Mouse (Mus musculus) kidney, embryonic 16.5 days (tissue): ENCODE results near the gene Cxcr2. TPM values are rescaled to one million over a fixed set of nuclear protein-coding genes. Genes with fewer than 3 reads are reported as not detected.
A peak's percentile ranks its signal among the peaks of the same experiment; 100 is the strongest.

Experiments used
- ATAC-seq: fragments of 200-750 bp; cut with Nextera tagmentation; 2 replicates; pipeline ENCODE4 v1.8.0; 2017; ENCODE audit warnings: moderate TSS enrichment; ENCODE audit not compliant: low FRiP score, low TSS enrichment
- H3K27ac ChIP-seq: fragments of 300-500 bp; sonication (generic); 2 replicates; pipeline ENCODE4 v1.5.1; 2014; ENCODE audit warnings: low read length
- H3K27me3 ChIP-seq: fragments of 300-500 bp; sonication (generic); 2 replicates; pipeline ENCODE4 v1.6.1; 2014; ENCODE audit warnings: low read length, control low read depth, mixed read lengths; ENCODE audit not compliant: insufficient read depth
- H3K36me3 ChIP-seq: fragments of 300-500 bp; sonication (generic); 2 replicates; pipeline ENCODE4 v1.6.1; 2014; ENCODE audit warnings: low read length, control low read depth, mixed read lengths; ENCODE audit not compliant: insufficient read depth
- H3K4me1 ChIP-seq: fragments of 300-500 bp; sonication (generic); 2 replicates; pipeline ENCODE4 v1.6.1; 2014; ENCODE audit warnings: low read length, control low read depth, mixed read lengths; ENCODE audit not compliant: insufficient read depth
- H3K4me2 ChIP-seq: fragments of 300-500 bp; sonication (generic); replicated peaks from 2 replicates; pipeline ENCODE4 v1.6.1; 2014; ENCODE audit warnings: low read depth, low read length
- H3K4me3 ChIP-seq: fragments of 300-500 bp; sonication (generic); 2 replicates; pipeline ENCODE4 v1.5.1; 2014; ENCODE audit warnings: mild to moderate bottlenecking, low read length
- H3K9ac ChIP-seq: fragments of 300-500 bp; sonication (generic); replicated peaks from 2 replicates; pipeline ENCODE4 v1.6.1; 2014; ENCODE audit warnings: low read length
- H3K9me3 ChIP-seq: fragments of 300-500 bp; sonication (generic); 2 replicates; pipeline ENCODE4 v1.6.1; 2016; ENCODE audit warnings: low read length, control low read depth
- WGBS: fragments of 180-500 bp; shearing (Covaris S2); extraction: QIAGEN DNeasy Blood & Tissue Kit; methylation state at CpG from one replicate; pipeline ENCODE4 v1.1.7; 2014; 5-methylcytosine and 5-hydroxymethylcytosine counted together
- microRNA counts: library from miRNA; unstranded; fragments of <30 nt; microRNA quantifications from one replicate; lab custom pipeline; 2016
- microRNA-seq: library from miRNA; unstranded; fragments of <30 nt; microRNA quantifications from one replicate; pipeline ENCODE4, GENCODE M21; 2016
- polyA plus RNA-seq: library from polyadenylated mRNA; unstranded; fragments of >200 nt; fragmentation: Nextera tagmentation; extraction: Ambion mirVana; gene quantifications from 2 replicates; pipeline ENCODE4 v1.2.1, GENCODE M21; 2015

The Cxcr2 gene
- polyA plus RNA-seq, 1 experiment from 2014 or later, result 0.11 TPM

- Histone ChIP-seq H3K36me3 (no peaks in the 10 kb centered on the region), H3K4me2 (no peak overlapping the region), H3K27me3 (no peaks in the 10 kb centered on the region), H3K9me3 (no peaks in the 10 kb centered on the region), H3K27ac (no peak overlapping the region), H3K4me1 (no peaks in the 10 kb centered on the region), H3K4me3 (no peak overlapping the region), H3K9ac (no peak overlapping the region)
- WGBS, result 58% methylated on average over 7 of the region's 9 CpGs
- ATAC-seq, result no peak
These were observed 54.1 kb downstream of the Cxcr2 start for GRCm38 (mm10) chr1:74207906-74208305.

- Histone ChIP-seq H3K4me3 (no peak overlapping the region), H3K4me2 (no peak overlapping the region), H3K9me3 (no peaks in the 10 kb centered on the region), H3K36me3 (no peaks in the 10 kb centered on the region), H3K9ac (no peak overlapping the region), H3K27ac (no peak overlapping the region), H3K27me3 (no peaks in the 10 kb centered on the region), H3K4me1 (no peaks in the 10 kb centered on the region)
- no peak for ATAC-seq
- 82% methylated on average over 8 of the region's 8 CpGs for WGBS
These were observed 55.2 kb downstream of the Cxcr2 start for GRCm38 (mm10) chr1:74208941-74209340.

MicroRNA genes within 50 kb of the gene (microRNA counts, 519-probe panel; counts per million panel counts)
- microRNA mmu-miR-1928 (lab: Ali Mortazavi, UCI), result 1,980 counts per million, percentile 51 among the panel's probes with 10 or more counts

Small RNA genes within 50 kb of the gene (microRNA-seq; reads per million reads assigned to microRNA genes)
- gene Mir1928, result not detected

Other genes with a start within 250 kb of the Cxcr2 start
- 77.3 and 78.3 TPM in 2 replicates for gene Tns1, start 29.5 kb upstream of the Cxcr2 start, polyA plus RNA-seq
- 0.22 and 0.32 TPM in 2 replicates for gene Rufy4, start 28.4 kb upstream of the Cxcr2 start, polyA plus RNA-seq
- not detected in 2 replicates for gene Cxcr1, start 40.6 kb downstream of the Cxcr2 start, polyA plus RNA-seq
- 441 and 457 TPM in 2 replicates for gene Arpc2, start 82.1 kb downstream of the Cxcr2 start, polyA plus RNA-seq
- gene Gpbar1, start 124.6 kb downstream of the Cxcr2 start, polyA plus RNA-seq, result 1.6 and 1.9 TPM in 2 replicates
- 322 and 350 TPM in 2 replicates for gene Aamp, start 130.7 kb downstream of the Cxcr2 start, polyA plus RNA-seq
- 149 and 156 TPM in 2 replicates for gene Pnkd, start 130.9 kb downstream of the Cxcr2 start, polyA plus RNA-seq
- 33.5 and 35.1 TPM in 2 replicates for gene Tmbim1, start 151.6 kb downstream of the Cxcr2 start, polyA plus RNA-seq
- gene Catip, start 208.1 kb downstream of the Cxcr2 start, polyA plus RNA-seq, result 0.50 and 0.53 TPM in 2 replicates
- gene Slc11a1, start 221.2 kb downstream of the Cxcr2 start, polyA plus RNA-seq, result 4.5 and 5.4 TPM in 2 replicates
- gene Ctdsp1, start 237.5 kb downstream of the Cxcr2 start, polyA plus RNA-seq, result 91.1 and 94.0 TPM in 2 replicates